Mouse (Mus musculus): ENCODE data around the gene Rpl32.

DNA sequence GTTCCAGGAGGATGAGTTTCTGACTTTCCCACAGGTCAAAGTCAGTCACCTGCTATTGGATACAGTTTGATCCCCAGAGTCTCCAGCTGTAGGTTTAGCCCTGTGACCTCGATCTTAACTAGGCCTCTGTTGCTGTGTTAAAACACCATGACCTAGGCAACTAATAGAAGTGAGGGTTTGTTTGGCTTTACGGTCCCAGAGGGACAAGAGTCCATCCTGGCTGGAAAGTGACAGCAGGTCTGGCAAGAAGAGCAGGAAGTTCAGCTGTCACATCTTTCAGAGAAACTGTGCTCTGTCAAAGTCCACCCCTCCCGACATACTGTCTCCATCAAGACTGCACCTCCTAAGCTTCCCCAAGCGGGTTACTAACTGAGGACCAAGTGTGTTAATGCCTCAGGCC is 37.7 kb downstream of the Rpl32 start:
- TF ChIP-seq SRF (IDR thresholded peaks at IDR 0.05; ENCODE audit: control insufficient read depth, insufficient read length, low read depth) (no peak), POLR2A (IDR thresholded peaks at IDR 0.05; ENCODE audit: insufficient read length, low read depth) (no peak), TCF12 (IDR thresholded peaks at IDR 0.05; ENCODE audit: insufficient read depth, poor library complexity, severe bottlenecking) (no peak), REST (IDR thresholded peaks at IDR 0.05; ENCODE audit: insufficient read depth, insufficient read length) (no peak), POLR2AphosphoS2 (IDR thresholded peaks at IDR 0.05; ENCODE audit: insufficient read length, low read depth) (no peak)

Measured in myocyte (in vitro differentiated cells).